ENCODE assay signal across 10 mouse cellular contexts in genomic region chr12:100422286-100422820, GRCm38 (mm10).
DNase-seq lines count a peak whose midpoint lies in the region; ATAC-seq lines count a peak whose summit lies in the region.
"Had no signal": no experiment of that assay in that cellular context is flagged by ENCODE, and none has a peak within 500 bp of the region (broad histone marks: within the 10 kb centered on the region; RNA-seq: fewer than 3 reads in every experiment).

No protein-coding gene starts in this region.

- H3K4me1 ChIP-seq in heart, embryonic 15.5 days (replicated peaks) = peaks cover 27% of the 10 kb centered on the region
- peaks cover 15% of the 10 kb centered on the region; the same call in 1 of the 2 replicates for H3K4me1 ChIP-seq in kidney, embryonic 15.5 days
- peaks cover 22% of the 10 kb centered on the region for H3K4me1 ChIP-seq in midbrain, embryonic 15.5 days

- ATAC-seq in heart, embryonic 15.5 days (replicated peaks; ENCODE audit: insufficient number of reproducible peaks, insufficient read depth, low FRiP score, low read depth) = 0 out of 2 replicates have a peak, but pooled peaks have one; percentile 18
- ATAC-seq in kidney, embryonic 15.5 days (replicated peaks; ENCODE audit: low FRiP score) = 0 out of 2 replicates have a peak, but pooled peaks have one; percentile 38
- ATAC-seq in midbrain, embryonic 15.5 days (replicated peaks) = no peak; the same call in 1 of the 2 replicates

- no peak for DNase-seq in heart, postnatal 36 days
- DNase-seq in testis, postnatal 14 days (ENCODE audit: low spot score) = peak; percentile 35
- no peak for DNase-seq in testis, postnatal 10 days (ENCODE audit: low spot score)
- DNase-seq in thymus, postnatal 14 days = no peak
- no peak for DNase-seq in layer of hippocampus, postnatal 10 days (ENCODE audit: low spot score in 2 of 2)

- intact Hi-C loops in heart, postnatal 36 days (cut with DNase I) = no loop called here

- H3K36me3 ChIP-seq in heart, embryonic 15.5 days = no peaks in the 10 kb centered on the region
- no peaks in the 10 kb centered on the region; the same call in 1 of the 2 replicates for H3K36me3 ChIP-seq in kidney, embryonic 15.5 days
- H3K36me3 ChIP-seq in midbrain, embryonic 15.5 days (replicated peaks) = no peaks in the 10 kb centered on the region
- H3K36me3 ChIP-seq: embryonic facial prominence, embryonic 15.5 days; midbrain, embryonic 12.5 days had no signal

- no peak overlapping the region for H3K4me3 ChIP-seq in heart, embryonic 15.5 days
- no peak overlapping the region for H3K4me3 ChIP-seq in kidney, embryonic 15.5 days (replicated peaks)
- no peak overlapping the region for H3K4me3 ChIP-seq in midbrain, embryonic 15.5 days
- H3K4me3 ChIP-seq: embryonic facial prominence, embryonic 15.5 days; midbrain, embryonic 12.5 days had no signal

- no peaks in the 10 kb centered on the region for H3K27me3 ChIP-seq in heart, embryonic 15.5 days
- no peaks in the 10 kb centered on the region for H3K27me3 ChIP-seq in kidney, embryonic 15.5 days
- H3K27me3 ChIP-seq in midbrain, embryonic 15.5 days (replicated peaks) = no peaks in the 10 kb centered on the region
- H3K27me3 ChIP-seq: embryonic facial prominence, embryonic 15.5 days; midbrain, embryonic 12.5 days had no signal

- H3K9me3 ChIP-seq in heart, embryonic 15.5 days (replicated peaks) = no peaks in the 10 kb centered on the region
- H3K9me3 ChIP-seq in kidney, embryonic 15.5 days (replicated peaks) = no peaks in the 10 kb centered on the region
- H3K9me3 ChIP-seq in midbrain, embryonic 15.5 days = no peaks in the 10 kb centered on the region
- H3K9me3 ChIP-seq: embryonic facial prominence, embryonic 15.5 days; midbrain, embryonic 12.5 days had no signal

- WGBS in heart, embryonic 15.5 days = 44% methylated on average over 6 of the region's 6 CpGs
- 53% methylated on average over 6 of the region's 6 CpGs for whole genome bisulfite sequencing in kidney, embryonic 15.5 days
- WGBS in midbrain, embryonic 15.5 days = 80% methylated on average over 6 of the region's 6 CpGs

- no peak overlapping the region for H3K27ac ChIP-seq in heart, embryonic 15.5 days
- H3K27ac ChIP-seq in kidney, embryonic 15.5 days = no peak overlapping the region
- no peak overlapping the region for H3K27ac ChIP-seq in midbrain, embryonic 15.5 days
- H3K27ac ChIP-seq: embryonic facial prominence, embryonic 15.5 days; midbrain, embryonic 12.5 days had no signal

- no peak overlapping the region for H3K9ac ChIP-seq in heart, embryonic 15.5 days
- no peak overlapping the region for H3K9ac ChIP-seq in kidney, embryonic 15.5 days
- H3K9ac ChIP-seq in midbrain, embryonic 15.5 days = no peak overlapping the region
- H3K9ac ChIP-seq: embryonic facial prominence, embryonic 15.5 days; midbrain, embryonic 12.5 days had no signal

- no peak overlapping the region for H3K4me2 ChIP-seq in heart, embryonic 15.5 days
- H3K4me2 ChIP-seq in kidney, embryonic 15.5 days = no peak overlapping the region
- no peak overlapping the region for H3K4me2 ChIP-seq in midbrain, embryonic 15.5 days
- H3K4me2 ChIP-seq: embryonic facial prominence, embryonic 15.5 days; midbrain, embryonic 12.5 days had no signal
